Mouse (Mus musculus) liver, postnatal 0 days (tissue): ENCODE results near the gene Ero1l.

Experiments used
- CTCF ChIP-seq: sonication (generic); IDR thresholded peaks from 2 replicates; pipeline ENCODE4 v1.5.1; 2016; ENCODE audit warnings: antibody characterized with exemption, low read depth
- EP300 ChIP-seq: IDR thresholded peaks from 2 replicates; pipeline ENCODE4 v1.6.1; 2016; ENCODE audit warnings: antibody characterized with exemption, low read depth, mild to moderate bottlenecking

GRCm38 (mm10) chr14:45275816-45276215 lies 42.8 kb downstream of the Ero1l start:
- TF ChIP-seq CTCF (no peak), EP300 (no peak)
